Mouse (Mus musculus) embryonic stem cell, embryonic (primary cell): ENCODE measurements around the gene Rcc1.

Source experiments
- CTCF ChIA-PET, 4 experiments: fragments of 300-600 bp in 2 of 4; fragments of 350-600 bp in 2 of 4; sonication (Branson Sonifier 250); formaldehyde crosslinking; loops; one replicate each; lab custom pipeline; 2022; ENCODE audit warnings: inconsistent platforms in 2 of 4; lab: Charles Lee
- POLR2A ChIA-PET, 4 experiments: fragments of 300-600 bp in 2 of 4; fragments of 350-600 bp in 2 of 4; sonication (Branson Sonifier 250); formaldehyde crosslinking; loops; one replicate each; lab custom pipeline; 2022; ENCODE audit warnings: antibody characterized with exemption in 4 of 4, inconsistent platforms in 1 of 4; lab: Charles Lee

Rcc1 gene

GRCm38 (mm10) chr4:132369953-132370750 is 16.7 kb upstream of the Rcc1 start:
- CTCF ChIA-PET: no interaction called here
- POLR2A ChIA-PET: interaction anchor here in 3 of 4 experiments (0.7 to 3.5 kb wide), 7 partner anchors 11 to 1497 kb away, joined by 3 to 26 read pairs (median 6); partner anchors contain the start of genes Rcc1 (in 1 of the 3) and Taf12 (in 1 of the 3)

- CTCF ChIA-PET: interaction anchor here in 1 of 4 experiments (1.4 kb wide), 1 partner anchor 21 kb away, joined by 3 read pairs; no protein-coding TSS in a partner anchor
These were observed 14.2 kb upstream of the Rcc1 start for GRCm38 (mm10) chr4:132367480-132368201.

GRCm38 (mm10) chr4:132365450-132366060 is 12.2 kb upstream of the Rcc1 start:
- ChIA-PET CTCF (interaction anchor here in 2 of 4 experiments (0.6 kb wide), 2 partner anchors 84 to 944 kb away, joined by 3 read pairs; no protein-coding TSS in a partner anchor), POLR2A (interaction anchor here in 1 of 4 experiments (0.8 kb wide), 1 partner anchor 14 kb away, joined by 3 read pairs; no protein-coding TSS in a partner anchor)

More at GRCm38 (mm10) chr4:132367480-132368201, 14.2 kb upstream of the Rcc1 start:
- POLR2A ChIA-PET: interaction anchor here (0.7 to 3.5 kb wide), 13 partner anchors 9 to 143 kb away, joined by 3 to 26 read pairs (median 5); partner anchors contain the start of genes Rcc1 (in 1 of the 4) and Sesn2 (in 1 of the 4)

- POLR2A ChIA-PET: interaction anchor here in 2 of 4 experiments (1.3 to 1.9 kb wide), 5 partner anchors 10 to 152 kb away, joined by 3 to 6 read pairs (median 4); partner anchors contain the start of gene Sesn2 (in 1 of the 2)
- CTCF ChIA-PET: interaction anchor here in 1 of 4 experiments (0.6 to 0.8 kb wide), 2 partner anchors 58 to 393 kb away, joined by 3 read pairs; partner anchors contain the start of gene Smpdl3b
These were observed 10.1 kb upstream of the Rcc1 start for GRCm38 (mm10) chr4:132363487-132363886.

DNA sequence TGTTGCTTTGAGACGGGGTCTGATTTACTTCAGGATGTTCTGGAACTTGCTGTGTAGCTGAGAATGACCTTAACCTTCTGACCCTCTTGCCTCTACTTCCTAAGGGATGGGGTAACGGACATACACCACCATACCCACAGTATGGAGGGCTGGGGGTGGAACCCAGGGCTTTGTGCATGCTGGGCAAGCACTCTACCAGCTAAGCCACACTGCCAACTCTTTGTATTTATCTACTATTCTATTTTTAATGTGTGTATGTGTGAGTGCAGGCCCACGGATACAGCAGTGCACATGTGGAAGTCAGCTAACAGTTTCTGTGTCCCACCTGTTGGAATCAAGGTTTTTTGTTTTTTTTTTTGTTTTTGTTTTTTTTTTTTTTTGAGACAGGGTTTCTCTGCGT is 6.1 kb upstream of the Rcc1 start:
- POLR2A ChIA-PET: interaction anchor here in 3 of 4 experiments (0.9 to 14.6 kb wide), 27 partner anchors 9 to 174 kb away, joined by 3 to 133 read pairs (median 5); partner anchors contain the start of gene Atpif1 (in 1 of the 3)

DNA sequence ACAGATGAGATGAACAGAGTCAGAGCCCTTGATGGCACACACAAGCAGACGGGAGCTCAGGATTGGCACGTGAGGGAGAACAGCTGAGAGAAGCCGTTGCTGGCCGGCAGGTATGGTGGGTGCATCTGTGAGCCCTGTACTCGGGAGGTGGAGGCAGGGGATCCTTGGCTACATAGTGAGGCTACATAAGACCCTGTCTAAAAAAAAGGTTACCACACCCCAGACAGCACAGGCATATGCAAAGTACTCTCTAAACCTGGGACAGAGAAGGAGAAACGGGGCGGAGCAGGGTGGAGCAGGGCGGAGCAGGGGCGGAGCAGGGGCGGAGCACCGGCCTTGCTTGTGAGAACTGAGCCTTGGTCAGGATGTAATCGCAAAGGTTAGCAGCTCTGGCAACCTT is 2.8 kb upstream of the Rcc1 start:
- POLR2A ChIA-PET: interaction anchor here in 3 of 4 experiments (0.5 to 14.6 kb wide), 38 partner anchors 7 to 486 kb away, joined by 3 to 133 read pairs (median 4); partner anchors contain the start of genes Rab42 (in 2 of the 3), Sesn2 (in 2 of the 3) and Trnau1ap (in 1 of the 3)
- CTCF ChIA-PET: interaction anchor here in 2 of 4 experiments (0.5 to 1.2 kb wide), 2 partner anchors 44 to 157 kb away, joined by 3 to 8 read pairs; no protein-coding TSS in a partner anchor

More for the DNA sequence above, 6.1 kb upstream of the Rcc1 start:
- CTCF ChIA-PET: interaction anchor here in 2 of 4 experiments (0.6 to 1.6 kb wide), 3 partner anchors 46 to 180 kb away, joined by 3 to 4 read pairs (median 3); no protein-coding TSS in a partner anchor

DNA sequence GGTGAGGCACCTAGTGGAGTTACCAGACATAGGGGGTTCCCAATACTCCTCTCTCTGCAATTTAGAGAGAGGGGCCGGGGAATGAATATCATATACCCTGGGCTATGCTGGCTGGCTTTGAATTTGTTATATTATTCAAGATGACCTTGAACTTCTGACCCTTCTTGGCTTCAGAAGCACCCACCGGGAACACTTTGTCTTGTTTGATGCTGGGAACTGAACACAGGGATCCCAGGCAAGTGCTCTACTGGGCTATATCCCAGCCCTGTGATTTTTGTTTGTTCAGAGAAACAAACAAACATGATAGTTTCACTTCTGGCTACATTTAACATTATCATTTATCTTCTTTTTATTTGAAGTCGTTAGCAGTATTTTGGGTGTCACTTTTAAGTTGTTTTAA is 2.0 kb upstream of the Rcc1 start:
- ChIA-PET POLR2A (interaction anchor here in 3 of 4 experiments (0.6 to 14.6 kb wide), 27 partner anchors 13 to 177 kb away, joined by 3 to 133 read pairs (median 5); partner anchors contain the start of genes Rab42 (in 2 of the 3) and Sesn2 (in 1 of the 3)), CTCF (no interaction called here)

- ChIA-PET POLR2A (interaction anchor here (0.7 to 14.6 kb wide), 47 partner anchors 10 to 1507 kb away, joined by 3 to 222 read pairs (median 7); partner anchors contain the start of genes Taf12 (in 2 of the 4), Trnau1ap (in 2 of the 4), Gmeb1 (in 1 of the 4) and Med18 (in 1 of the 4)), CTCF (interaction anchor here in 1 of 4 experiments (1.4 kb wide), 1 partner anchor 159 kb away, joined by 4 read pairs; no protein-coding TSS in a partner anchor)
These were observed 1.2 kb upstream of the Rcc1 start for GRCm38 (mm10) chr4:132354571-132354970.

DNA sequence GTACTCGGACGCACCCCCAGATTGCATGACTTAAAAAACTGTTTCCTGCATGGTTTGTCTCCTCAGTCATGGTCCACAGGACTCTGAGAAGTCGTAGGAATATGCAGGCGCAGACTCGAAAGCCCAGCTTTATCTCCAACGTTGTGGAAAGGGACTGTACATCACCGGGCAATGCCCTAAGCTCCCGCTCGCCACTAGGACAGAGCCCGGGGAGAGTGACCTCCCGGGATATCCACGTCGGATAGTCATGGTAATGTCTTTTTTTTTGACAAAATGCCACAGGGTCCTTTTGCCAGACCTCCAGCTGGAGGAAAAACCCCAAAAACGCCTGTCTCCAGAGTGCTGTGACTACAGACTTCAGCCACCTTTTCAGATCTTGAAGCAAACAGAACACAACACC is 666 bp downstream of the Rcc1 start:
- POLR2A ChIA-PET: interaction anchor here (0.6 to 14.6 kb wide), 48 partner anchors 9 to 1440 kb away, joined by 3 to 222 read pairs (median 6); partner anchors contain the start of genes Atpif1 (in 2 of the 4), Taf12 (in 2 of the 4), Gmeb1 (in 1 of the 4) and Sesn2 (in 1 of the 4)
- CTCF ChIA-PET: no interaction called here

- ChIA-PET POLR2A (interaction anchor here (0.5 to 14.6 kb wide), 92 partner anchors 8 to 1773 kb away, joined by 3 to 222 read pairs (median 5); partner anchors contain the start of genes Sesn2 (in 3 of the 4), Srsf4 (in 3 of the 4), Gmeb1 (in 2 of the 4) and Taf12 (in 2 of the 4)), CTCF (interaction anchor here in 2 of 4 experiments (1.3 to 2.3 kb wide), 3 partner anchors 22 to 60 kb away, joined by 3 to 6 read pairs (median 6); partner anchors contain the start of gene Trnau1ap (in 1 of the 2))
These were observed 2.0 kb downstream of the Rcc1 start for GRCm38 (mm10) chr4:132351401-132351800.

DNA sequence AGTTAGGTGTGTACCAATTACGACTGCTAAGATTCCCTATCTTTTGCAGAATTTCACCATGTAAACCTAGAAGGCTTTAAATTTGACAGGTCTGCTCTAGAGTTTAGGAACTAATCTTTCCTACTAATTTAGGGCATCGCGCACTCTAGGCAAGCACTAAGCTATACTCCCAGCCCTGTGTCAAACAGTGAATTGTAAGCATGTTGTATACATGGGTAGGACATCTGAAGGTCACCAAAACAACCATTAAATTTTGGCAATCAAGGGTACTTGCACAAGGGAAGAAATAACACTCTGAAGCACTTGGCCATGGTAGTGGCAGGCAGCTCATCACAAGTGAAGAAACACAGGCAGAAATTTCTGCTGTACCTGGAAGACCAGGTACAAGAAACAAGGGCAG is 2.6 kb downstream of the Rcc1 start:
- ChIA-PET CTCF (interaction anchor here in 2 of 4 experiments (0.6 to 2.3 kb wide), 6 partner anchors 21 to 164 kb away, joined by 3 to 6 read pairs (median 4); partner anchors contain the start of gene Trnau1ap (in 1 of the 2)), POLR2A (interaction anchor here (0.5 to 14.6 kb wide), 105 partner anchors 7 to 1773 kb away, joined by 3 to 222 read pairs (median 5); partner anchors contain the start of genes Sesn2 (in 3 of the 4), Srsf4 (in 3 of the 4), Trnau1ap (in 3 of the 4) and Gmeb1 (in 2 of the 4))

DNA sequence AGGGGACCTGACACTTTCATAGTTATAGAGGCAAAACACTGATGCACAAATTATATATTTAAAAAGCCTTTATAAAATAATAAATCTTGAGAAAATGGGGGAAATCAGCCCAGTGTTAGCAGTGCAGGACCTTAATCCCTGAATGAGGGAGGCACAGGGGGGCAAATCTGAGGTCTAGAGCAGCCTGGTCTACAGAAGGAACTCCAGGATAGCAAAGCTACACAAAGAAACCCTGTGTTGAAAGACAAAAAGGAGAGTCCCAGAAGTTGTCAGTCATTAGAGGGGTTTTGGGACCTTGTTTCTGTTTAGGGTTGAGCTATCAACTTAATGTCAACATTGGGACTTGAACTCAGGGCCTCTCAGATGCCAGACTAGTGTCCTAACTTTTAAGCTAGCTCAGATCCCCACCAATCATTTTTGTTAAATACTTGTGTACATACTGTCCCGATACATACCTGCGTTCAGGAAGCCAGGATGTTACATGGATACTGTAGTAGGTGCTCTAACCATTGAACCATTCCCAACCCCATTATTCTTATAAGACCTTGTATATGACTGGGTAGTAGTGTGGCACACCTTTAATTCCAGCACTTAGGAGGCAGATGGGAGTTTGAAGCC is 3.2 kb downstream of the Rcc1 start:
- CTCF ChIA-PET: interaction anchor here in 2 of 4 experiments (0.6 to 2.3 kb wide), 7 partner anchors 21 to 165 kb away, joined by 3 to 6 read pairs (median 3); partner anchors contain the start of gene Trnau1ap (in 1 of the 2)

DNA sequence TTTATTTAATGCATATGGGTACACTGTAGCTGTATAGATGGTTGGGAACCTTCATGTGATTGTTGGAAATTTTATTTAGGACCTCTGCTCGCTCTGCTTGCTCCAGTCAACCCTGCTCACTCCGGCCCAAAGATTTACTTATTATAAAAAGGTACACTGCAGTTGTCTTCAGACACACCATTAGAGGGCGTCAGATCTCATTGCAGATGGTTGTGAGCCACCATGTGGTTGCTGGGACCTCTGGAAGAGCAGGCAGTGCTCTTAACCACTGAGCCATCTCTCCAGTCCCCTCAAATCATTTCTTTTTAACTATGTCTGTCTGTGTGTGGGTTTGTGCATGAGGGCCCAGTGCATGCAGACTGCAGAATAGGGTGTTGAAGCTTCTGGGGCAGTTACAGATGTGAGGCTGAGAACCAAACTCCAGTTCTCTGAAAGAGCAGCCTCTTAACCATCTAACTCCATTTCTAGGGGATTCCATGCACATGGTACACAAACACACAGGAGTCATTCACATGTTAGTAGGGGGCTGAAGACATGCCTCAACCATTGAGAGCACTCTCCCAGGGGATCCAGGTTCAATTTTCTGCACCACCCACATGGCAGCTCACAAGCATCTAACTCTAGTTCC is 3.8 kb downstream of the Rcc1 start:
- CTCF ChIA-PET: interaction anchor here in 2 of 4 experiments (0.8 to 2.3 kb wide), 5 partner anchors 20 to 165 kb away, joined by 3 to 6 read pairs (median 4); partner anchors contain the start of gene Trnau1ap (in 1 of the 2)
- POLR2A ChIA-PET: interaction anchor here (0.5 to 14.6 kb wide), 79 partner anchors 8 to 987 kb away, joined by 3 to 222 read pairs (median 7); partner anchors contain the start of genes Trnau1ap (in 3 of the 4), Gmeb1 (in 2 of the 4), Rab42 (in 2 of the 4) and Taf12 (in 2 of the 4)

More for the DNA sequence above, 3.2 kb downstream of the Rcc1 start:
- POLR2A ChIA-PET: interaction anchor here (0.6 to 14.6 kb wide), 96 partner anchors 8 to 477 kb away, joined by 3 to 222 read pairs (median 5); partner anchors contain the start of genes Srsf4 (in 3 of the 4), Trnau1ap (in 3 of the 4), Ythdf2 (in 3 of the 4) and Gmeb1 (in 2 of the 4)

DNA sequence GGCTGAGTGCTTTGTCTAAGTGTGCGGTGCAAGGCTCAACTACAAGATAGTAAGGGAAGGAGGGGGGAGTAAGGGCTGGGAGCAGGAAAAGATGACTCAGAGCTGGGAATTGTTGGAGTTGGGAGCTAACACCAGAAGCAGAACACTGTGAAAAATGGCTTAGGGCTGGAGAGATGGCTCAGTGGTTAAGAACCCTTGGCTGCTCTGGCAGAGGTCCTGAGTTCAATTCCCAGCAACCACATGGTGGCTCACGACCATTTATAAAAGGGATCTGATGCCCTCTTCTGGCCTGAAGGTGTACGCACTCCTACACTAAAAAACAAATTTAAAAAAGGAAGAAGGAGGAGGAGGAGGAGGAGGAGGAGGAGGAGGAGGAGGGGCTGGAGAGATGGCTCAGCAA is 6.7 kb downstream of the Rcc1 start:
- ChIA-PET POLR2A (interaction anchor here (1.0 to 14.6 kb wide), 21 partner anchors 6 to 494 kb away, joined by 3 to 222 read pairs (median 7); partner anchors contain the start of genes Gmeb1 (in 1 of the 4), Rab42 (in 1 of the 4), Taf12 (in 1 of the 4) and Ythdf2 (in 1 of the 4)), CTCF (interaction anchor here in 2 of 4 experiments (0.9 to 1.2 kb wide), 5 partner anchors 21 to 165 kb away, joined by 3 to 4 read pairs (median 3); partner anchors contain the start of gene Taf12 (in 1 of the 2))
